Mouse (Mus musculus) liver, adult 2 months (tissue): ENCODE measurements at regions not wholly inside any gene's neighbourhood (a gene's known extent, or its start where the extent isn't known, plus 50 kb on each side); places are given as distances from the start of the nearest gene placed in this dataset.

ENCODE experiments used
- DNase-seq: peaks from one replicate; pipeline ENCODE4 v3.0.0-alpha.2; 2011; ENCODE audit warnings: low read depth, low spot score; ENCODE audit errors: extremely low read depth
- H3K27ac ChIP-seq: fragments of 200-500 bp; replicated peaks from 2 replicates; pipeline ENCODE4 v1.5.1; 2012; ENCODE audit warnings: low read depth, mild to moderate bottlenecking, control low read depth, inconsistent platforms, low read length; ENCODE audit not compliant: insufficient read depth
- H3K27me3 ChIP-seq: fragments of 200-500 bp; 2 replicates; pipeline ENCODE4 v1.6.1; 2012; ENCODE audit warnings: mild to moderate bottlenecking, moderate library complexity, low read length, inconsistent platforms; ENCODE audit not compliant: control insufficient read depth, insufficient read depth
- H3K36me3 ChIP-seq: fragments of 200-500 bp; 2 replicates; pipeline ENCODE4 v1.6.1; 2012; ENCODE audit warnings: low read length, inconsistent platforms; ENCODE audit not compliant: control insufficient read depth, insufficient read depth
- H3K4me1 ChIP-seq: fragments of 200-500 bp; 2 replicates; pipeline ENCODE4 v1.6.1; 2011; ENCODE audit warnings: low read length; ENCODE audit not compliant: control insufficient read depth, insufficient read depth
- H3K4me3 ChIP-seq: fragments of 200-500 bp; 2 replicates; pipeline ENCODE4 v1.5.1; 2011; ENCODE audit warnings: low read depth, mild to moderate bottlenecking, control low read depth, low read length, moderate library complexity; ENCODE audit not compliant: insufficient read depth
- H3K79me2 ChIP-seq: fragments of 200-500 bp; 2 replicates; pipeline ENCODE4 v1.6.1; 2012; ENCODE audit warnings: inconsistent platforms, mild to moderate bottlenecking, low read length, moderate library complexity; ENCODE audit not compliant: control insufficient read depth, insufficient read depth
- H3K9ac ChIP-seq: fragments of 200-500 bp; 2 replicates; pipeline ENCODE4 v1.6.1; 2012; ENCODE audit warnings: low read depth, mild to moderate bottlenecking, control low read depth, inconsistent platforms, low read length
- CTCF ChIP-seq: fragments of 200-500 bp; IDR thresholded peaks from 2 replicates; pipeline ENCODE4 v1.5.1; 2011; ENCODE audit warnings: low read depth, low read length, control low read depth
- POLR2A ChIP-seq: fragments of 200-500 bp; IDR thresholded peaks from 2 replicates; pipeline ENCODE4 v1.6.1; 2011; ENCODE audit warnings: low read length, control low read depth; ENCODE audit not compliant: insufficient read depth; ENCODE audit errors: extremely low read depth
- WGBS: fragments of 180-500 bp; shearing (Covaris S2); methylation state at CpG from one replicate; pipeline ENCODE4 v1.1.7; 2018; 5-methylcytosine and 5-hydroxymethylcytosine counted together

- WGBS = 31% methylated on average over 1 of the region's 1 CpGs
- Histone ChIP-seq H3K36me3 (no peaks in the 10 kb centered on the region), H3K27me3 (no peaks in the 10 kb centered on the region), H3K27ac (no peak overlapping the region), H3K9ac (no peak overlapping the region), H3K4me3 (no peak overlapping the region), H3K4me1 (no peaks in the 10 kb centered on the region), H3K79me2 (no peaks in the 10 kb centered on the region)
- DNase-seq = peak; percentile 13
- TF ChIP-seq POLR2A = no peak
- no peak for TF ChIP-seq CTCF
Measured at GRCm38 (mm10) chr17:92829241-92829640, 369.6 kb upstream of the Adcyap1 start.
